Mouse (Mus musculus) olfactory bulb, adult 2 months (tissue): ENCODE data around the gene Bcl3. TPM values are rescaled to one million over a fixed set of nuclear protein-coding genes. Genes with fewer than 3 reads are reported as not detected.

Experiments used
- H3K27ac ChIP-seq: fragments of 200-500 bp; 2 replicates; pipeline ENCODE4 v1.5.1; 2012; ENCODE audit warnings: low read depth, low read length; ENCODE audit not compliant: insufficient read depth
- H3K4me1 ChIP-seq: fragments of 200-500 bp; 2 replicates; pipeline ENCODE4 v1.6.1; 2012; ENCODE audit warnings: low read length; ENCODE audit not compliant: control insufficient read depth, insufficient read depth
- H3K4me3 ChIP-seq: fragments of 200-500 bp; 2 replicates; pipeline ENCODE4 v1.5.1; 2012; ENCODE audit warnings: mild to moderate bottlenecking, low read depth, low read length, moderate library complexity; ENCODE audit not compliant: insufficient read depth
- CTCF ChIP-seq: fragments of 200-500 bp; IDR thresholded peaks from 2 replicates; pipeline ENCODE4 v1.5.1; 2012; ENCODE audit warnings: low read depth, mild to moderate bottlenecking, low read length, moderate library complexity; ENCODE audit not compliant: insufficient read depth
- POLR2A ChIP-seq: fragments of 200-500 bp; IDR thresholded peaks from 2 replicates; pipeline ENCODE4 v1.6.1; 2012; ENCODE audit warnings: mild to moderate bottlenecking, low read depth, low read length, moderate library complexity; ENCODE audit not compliant: insufficient read depth
- WGBS: fragments of 180-500 bp; shearing (Covaris S2); methylation state at CpG from one replicate; pipeline ENCODE4 v1.1.7; 2018; 5-methylcytosine and 5-hydroxymethylcytosine counted together
- polyA plus RNA-seq: library from polyadenylated mRNA; stranded (reverse); fragments of >200 nt; gene quantifications from 2 replicates; pipeline ENCODE4 v1.2.4, GENCODE M21; 2012; ENCODE audit warnings: low replicate concordance; ENCODE audit not compliant: missing spikeins, insufficient read depth, insufficient read length

The Bcl3 gene
- polyA plus RNA-seq, 1 experiment: not detected

- Histone ChIP-seq H3K4me3 (no peak overlapping the region), H3K4me1 (peaks cover 16% of the 10 kb centered on the region), H3K27ac (no peak overlapping the region)
- no peak for TF ChIP-seq POLR2A
- TF ChIP-seq CTCF: no peak
- 50% methylated on average over 16 of the region's 16 CpGs for WGBS
Measured at GRCm38 (mm10) chr7:19823256-19824181, 949 bp upstream of the Bcl3 start.

- TF ChIP-seq POLR2A: no peak
- TF ChIP-seq CTCF: no peak
- 9% methylated on average over 20 of the region's 20 CpGs for WGBS
- no peak overlapping the region for H3K27ac ChIP-seq
- H3K4me3 ChIP-seq: peak overlapping the region; percentile 17; the same call in 1 of the 2 replicates
- peaks cover 19% of the 10 kb centered on the region for H3K4me1 ChIP-seq
Measured at GRCm38 (mm10) chr7:19822193-19822592, 377 bp downstream of the Bcl3 start.

- TF ChIP-seq POLR2A (no peak), CTCF (no peak)
- WGBS: 75% methylated on average over 7 of the region's 7 CpGs
Measured at GRCm38 (mm10) chr7:19821633-19822032, 937 bp downstream of the Bcl3 start.

GRCm38 (mm10) chr7:19820347-19821048 is 2.1 kb downstream of the Bcl3 start:
- TF ChIP-seq POLR2A: no peak
- no peak for TF ChIP-seq CTCF
- H3K4me1 ChIP-seq: peaks cover 28% of the 10 kb centered on the region
- no peak overlapping the region for H3K27ac ChIP-seq
- WGBS: 70% methylated on average over 3 of the region's 3 CpGs
- no peak overlapping the region for H3K4me3 ChIP-seq

More at GRCm38 (mm10) chr7:19821633-19822032, 937 bp downstream of the Bcl3 start:
- Histone ChIP-seq H3K4me3 (no peak overlapping the region), H3K27ac (no peak overlapping the region), H3K4me1 (peaks cover 22% of the 10 kb centered on the region)

GRCm38 (mm10) chr7:19818875-19819274 is 3.7 kb downstream of the Bcl3 start:
- no peak for TF ChIP-seq CTCF
- no peak for TF ChIP-seq POLR2A
- no peak overlapping the region for H3K4me3 ChIP-seq

GRCm38 (mm10) chr7:19818440-19818839 is 4.1 kb downstream of the Bcl3 start:
- 90% methylated on average over 5 of the region's 5 CpGs for WGBS
- TF ChIP-seq CTCF: no peak
- no peak for TF ChIP-seq POLR2A
- H3K4me3 ChIP-seq: no peak overlapping the region
- no peak overlapping the region for H3K27ac ChIP-seq
- peaks cover 18% of the 10 kb centered on the region for H3K4me1 ChIP-seq

More at GRCm38 (mm10) chr7:19818875-19819274, 3.7 kb downstream of the Bcl3 start:
- WGBS: 94% methylated on average over 7 of the region's 7 CpGs
- Histone ChIP-seq H3K27ac (no peak overlapping the region), H3K4me1 (peaks cover 19% of the 10 kb centered on the region)

GRCm38 (mm10) chr7:19817382-19818105 is 5.0 kb downstream of the Bcl3 start:
- peaks cover 18% of the 10 kb centered on the region for H3K4me1 ChIP-seq
- no peak overlapping the region for H3K4me3 ChIP-seq
- no peak for TF ChIP-seq CTCF
- no peak for TF ChIP-seq POLR2A
- no peak overlapping the region for H3K27ac ChIP-seq
- 23% methylated on average over 15 of the region's 15 CpGs for WGBS

- H3K4me1 ChIP-seq: peaks cover 13% of the 10 kb centered on the region
- no peak overlapping the region for H3K27ac ChIP-seq
- WGBS: 1% methylated on average over 27 of the region's 28 CpGs
- H3K4me3 ChIP-seq: peak overlapping the region; percentile 36
- TF ChIP-seq CTCF: no peak
- no peak for TF ChIP-seq POLR2A
Measured at GRCm38 (mm10) chr7:19816224-19816771, 6.3 kb downstream of the Bcl3 start.
